Mouse (Mus musculus) CD4-positive naive resting alpha-beta T cell, adult 57 days (primary cell): ENCODE results near the gene Olfr361. TPM values are rescaled to one million over a fixed set of nuclear protein-coding genes. Genes with fewer than 3 reads are reported as not detected.

Experiments used
- total RNA-seq: library from RNA; stranded (reverse); gene quantifications from one replicate; pipeline ENCODE4 v1.2.4, GENCODE M21; 2023

The Olfr361 gene
- total RNA-seq, result not detected

GRCm38 (mm10) chr2:37089190-37089589 is at the start of gene Olfr361:
Olfr361 (minus strand) TSS chr2:37089290.

GRCm38 (mm10) chr2:37117810-37118209 is 28.7 kb upstream of the Olfr361 start, which contains the start of gene Olfr362:
Olfr362 (minus strand) TSS chr2:37117910.

GRCm38 (mm10) chr2:37065446-37065845 is 23.6 kb downstream of the Olfr361 start, which contains the start of gene Olfr360:
Olfr360 (plus strand) TSS chr2:37065746.

Other genes with a start within 250 kb of the Olfr361 start
- gene Olfr350, start 243.0 kb downstream of the Olfr361 start, total RNA-seq, result not detected
- gene Olfr351, start 226.6 kb downstream of the Olfr361 start, total RNA-seq, result not detected
- not detected for gene Olfr352, start 220.8 kb downstream of the Olfr361 start, total RNA-seq
- not detected for gene Olfr353, start 196.4 kb downstream of the Olfr361 start, total RNA-seq
- not detected for gene Olfr354, start 183.6 kb downstream of the Olfr361 start, total RNA-seq
- gene Olfr355, start 160.4 kb downstream of the Olfr361 start, total RNA-seq, result not detected
- not detected for gene Olfr356, start 152.2 kb downstream of the Olfr361 start, total RNA-seq
- not detected for gene Olfr357, start 95.5 kb downstream of the Olfr361 start, total RNA-seq
- gene Olfr358, start 80.0 kb downstream of the Olfr361 start, total RNA-seq, result not detected
- not detected for gene Olfr360, start 23.5 kb downstream of the Olfr361 start, total RNA-seq
- not detected for gene Olfr362, start 28.6 kb upstream of the Olfr361 start, total RNA-seq
- not detected for gene Olfr364-ps1, start 50.0 kb upstream of the Olfr361 start, total RNA-seq
- 0.27 TPM for gene Olfr365, start 98.9 kb upstream of the Olfr361 start, total RNA-seq
- not detected for gene Olfr366, start 122.3 kb upstream of the Olfr361 start, total RNA-seq
- not detected for gene Olfr368, start 237.2 kb upstream of the Olfr361 start, total RNA-seq